Mouse (Mus musculus) stomach, postnatal 0 days (tissue): ENCODE data around the gene Fmod.

Source experiments
- CTCF ChIP-seq: IDR thresholded peaks from 2 replicates; pipeline ENCODE4 v1.5.1; 2016; ENCODE audit warnings: antibody characterized with exemption, low read depth, mild to moderate bottlenecking, moderate library complexity
- EP300 ChIP-seq: optimal IDR thresholded peaks from 2 replicates; pipeline ENCODE3; 2016; ENCODE audit warnings: antibody characterized with exemption

DNA sequence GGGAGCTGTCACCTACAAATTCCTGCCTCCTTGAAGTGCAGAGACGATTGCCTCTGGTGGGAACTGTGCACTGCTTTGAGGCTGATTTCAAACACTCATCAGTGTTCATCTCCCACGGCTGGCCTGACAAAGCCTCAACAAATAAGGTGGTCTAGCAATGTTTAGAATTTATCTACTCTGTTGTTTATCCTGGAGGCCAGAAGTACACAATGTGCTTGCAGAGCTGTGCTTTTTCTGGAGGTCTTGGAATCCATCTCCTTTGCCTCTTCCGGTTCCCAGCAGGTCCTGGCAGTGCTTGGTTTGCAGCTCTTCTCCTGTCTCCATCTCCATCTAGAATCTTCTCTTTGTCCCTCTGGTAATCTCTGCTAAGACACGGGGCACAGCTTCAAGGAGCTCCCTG is 19.2 kb downstream of the Fmod start:
- TF ChIP-seq EP300 (no peak), CTCF (no peak)
